Comparison of ENCODE assay signal across 21 mouse cellular contexts in the genomic region with DNA sequence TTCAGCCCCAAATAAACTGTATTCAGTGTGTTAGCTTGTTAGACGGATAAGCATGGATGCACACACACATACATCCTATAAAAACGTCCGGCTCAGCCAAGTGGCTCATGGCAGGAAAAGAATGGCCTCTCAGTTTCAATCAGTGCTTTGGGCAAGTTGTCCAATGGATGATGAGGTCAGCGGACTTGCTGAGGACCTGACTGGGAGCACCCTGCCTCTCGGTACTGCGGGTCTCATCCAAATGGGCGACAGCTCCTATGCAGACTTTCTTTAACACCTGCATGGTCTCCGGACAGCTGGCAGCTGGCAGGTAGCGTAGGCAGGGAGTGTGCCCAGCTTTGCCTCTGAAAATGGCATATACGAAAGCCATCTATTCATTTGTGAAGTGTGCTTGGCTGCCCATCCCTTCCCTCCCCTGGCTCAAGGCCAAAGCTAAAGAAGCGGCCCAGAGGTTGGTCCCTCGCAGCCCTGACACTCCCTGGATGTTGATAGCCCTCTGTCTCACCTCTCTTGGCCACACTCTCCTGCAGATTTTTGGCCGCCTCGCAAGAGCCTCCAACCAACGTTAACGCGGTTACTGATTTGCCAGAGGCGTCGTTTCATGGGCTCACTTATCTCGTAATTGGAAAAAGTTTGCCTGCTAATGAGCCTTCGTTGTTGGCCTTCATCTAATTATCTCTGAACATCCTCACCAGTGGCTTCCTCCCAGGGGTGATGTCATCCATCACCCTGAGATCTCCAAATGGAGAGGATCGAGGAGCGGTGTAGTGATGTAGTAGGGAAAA.
A peak's percentile ranks its signal among the peaks of the same experiment; 100 is the strongest.
DNase-seq lines count a peak whose midpoint lies in the region; ATAC-seq and TF ChIP-seq lines count a peak whose summit lies in the region.
"Had no signal": no experiment of that assay in that cellular context is flagged by ENCODE, and none has a peak within 500 bp of the region (broad histone marks: within the 10 kb centered on the region; RNA-seq: fewer than 3 reads in every experiment).

No protein-coding gene starts in this region.

- H3K4me1 ChIP-seq in forebrain, embryonic 13.5 days = peaks cover 71% of the 10 kb centered on the region
- peaks cover 9% of the 10 kb centered on the region; the same call in 1 of the 2 replicates for H3K4me1 ChIP-seq in forebrain, embryonic 11.5 days (replicated peaks; ENCODE audit: control insufficient read depth, insufficient read depth, low read length)
- H3K4me1 ChIP-seq in hindbrain, postnatal 0 days (ENCODE audit: insufficient read depth, low read length) = peaks cover 10% of the 10 kb centered on the region
- H3K4me1 ChIP-seq: intestine, embryonic 15.5 days; liver, embryonic 12.5 days had no signal

- ATAC-seq in forebrain, embryonic 13.5 days = peak; percentile 61
- no peak for ATAC-seq in forebrain, embryonic 11.5 days (replicated peaks; ENCODE audit: low FRiP score)
- no peak for ATAC-seq in hindbrain, postnatal 0 days
- ATAC-seq in erythroid progenitor cell, adult 5-6 weeks (replicated peaks; ENCODE audit: low FRiP score, poor library complexity, severe bottlenecking) = no peak
- ATAC-seq: intestine, embryonic 15.5 days; liver, embryonic 12.5 days had no signal

- DNase-seq in forebrain, embryonic 11.5 days (ENCODE audit: low spot score) = no peak
- peak; percentile 25 to 31 for DNase-seq in layer of hippocampus, postnatal 10 days (ENCODE audit: low spot score in 2 of 2)
- DNase-seq in layer of hippocampus, postnatal 25 days (ENCODE audit: extremely low spot score in 1 of 2, low spot score in 1 of 2) = no peak
- peak; percentile 12 for DNase-seq in right cerebral cortex, postnatal 4 days
- no peak for DNase-seq in right cerebral cortex, adult 2 months (ENCODE audit: low spot score in 2 of 2)
- DNase-seq in hindbrain, postnatal 0 days (ENCODE audit: low spot score) = peak; percentile 15
- DNase-seq: cerebellum, adult 9-11 months; embryo, embryonic 11 days; gastrocnemius, postnatal 14 days; lung, embryonic 14.5 days; lung, postnatal 4 days; thymus, postnatal 4 days had no signal

- peaks cover 8% of the 10 kb centered on the region; the same call in 1 of the 2 replicates for H3K9me3 ChIP-seq in forebrain, embryonic 13.5 days (replicated peaks)
- peaks cover 4% of the 10 kb centered on the region; the same call in 1 of the 2 replicates for H3K9me3 ChIP-seq in forebrain, embryonic 11.5 days (ENCODE audit: control insufficient read depth, low read length)
- H3K9me3 ChIP-seq in hindbrain, postnatal 0 days (ENCODE audit: low read length) = 0 out of 2 replicates have a peak, but pooled peaks cover 2% of the 10 kb centered on the region
- H3K9me3 ChIP-seq: intestine, embryonic 15.5 days had no signal

- 54% methylated on average over 23 of the region's 23 CpGs for whole genome bisulfite sequencing in forebrain, embryonic 13.5 days
- 84% methylated on average over 23 of the region's 23 CpGs for WGBS in forebrain, embryonic 11.5 days
- 49% methylated on average over 23 of the region's 23 CpGs for WGBS in hindbrain, postnatal 0 days

- no peak overlapping the region for H3K9ac ChIP-seq in forebrain, embryonic 13.5 days
- no peak overlapping the region for H3K9ac ChIP-seq in forebrain, embryonic 11.5 days (ENCODE audit: low read length)
- H3K9ac ChIP-seq in hindbrain, postnatal 0 days (replicated peaks; ENCODE audit: low read length) = no peak overlapping the region
- H3K9ac ChIP-seq: embryonic facial prominence, embryonic 15.5 days; intestine, embryonic 15.5 days; liver, embryonic 12.5 days; lung, embryonic 14.5 days; neural tube, embryonic 12.5 days had no signal

- H3K36me3 ChIP-seq in forebrain, embryonic 13.5 days (ENCODE audit: poor library complexity, severe bottlenecking) = no peaks in the 10 kb centered on the region
- no peaks in the 10 kb centered on the region for H3K36me3 ChIP-seq in forebrain, embryonic 11.5 days (ENCODE audit: control insufficient read depth, insufficient read depth, low read length)
- no peaks in the 10 kb centered on the region for H3K36me3 ChIP-seq in hindbrain, postnatal 0 days (ENCODE audit: insufficient read depth, low read length)
- H3K36me3 ChIP-seq: embryonic facial prominence, embryonic 15.5 days; heart, embryonic 10.5 days; intestine, embryonic 15.5 days; liver, embryonic 12.5 days; neural tube, embryonic 12.5 days had no signal

- H3K27me3 ChIP-seq in forebrain, embryonic 13.5 days = no peaks in the 10 kb centered on the region
- no peaks in the 10 kb centered on the region for H3K27me3 ChIP-seq in forebrain, embryonic 11.5 days (ENCODE audit: control insufficient read depth, insufficient read depth, low read length)
- no peaks in the 10 kb centered on the region for H3K27me3 ChIP-seq in hindbrain, postnatal 0 days (ENCODE audit: insufficient read depth, low read length)
- H3K27me3 ChIP-seq: embryonic facial prominence, embryonic 15.5 days; intestine, embryonic 15.5 days; liver, embryonic 12.5 days; neural tube, embryonic 12.5 days had no signal

- H3K4me2 ChIP-seq in forebrain, embryonic 13.5 days = no peak overlapping the region
- no peak overlapping the region for H3K4me2 ChIP-seq in forebrain, embryonic 11.5 days (ENCODE audit: low read depth, low read length, severe bottlenecking)
- H3K4me2 ChIP-seq in hindbrain, postnatal 0 days (ENCODE audit: low read depth, low read length) = no peak overlapping the region
- H3K4me2 ChIP-seq: embryonic facial prominence, embryonic 15.5 days; intestine, embryonic 15.5 days; liver, embryonic 12.5 days; lung, embryonic 14.5 days; neural tube, embryonic 12.5 days had no signal

- no peak overlapping the region for H3K4me3 ChIP-seq in forebrain, embryonic 13.5 days
- no peak overlapping the region for H3K4me3 ChIP-seq in forebrain, embryonic 11.5 days (ENCODE audit: low read depth, low read length)
- no peak overlapping the region for H3K4me3 ChIP-seq in hindbrain, postnatal 0 days (ENCODE audit: low read length)
- H3K4me3 ChIP-seq: embryonic facial prominence, embryonic 15.5 days; heart, embryonic 10.5 days; intestine, embryonic 15.5 days; layer of hippocampus, adult 2 months; left cerebral cortex, adult 2 months; liver, embryonic 12.5 days; neural tube, embryonic 12.5 days had no signal

- H3K27ac ChIP-seq in forebrain, embryonic 13.5 days = peak overlapping the region; percentile 28
- no peak overlapping the region for H3K27ac ChIP-seq in forebrain, embryonic 11.5 days (ENCODE audit: low read depth, low read length)
- no peak overlapping the region for H3K27ac ChIP-seq in hindbrain, postnatal 0 days
- H3K27ac ChIP-seq: embryonic facial prominence, embryonic 15.5 days; heart, embryonic 10.5 days; intestine, embryonic 15.5 days; layer of hippocampus, adult 2 months; left cerebral cortex, adult 2 months; liver, embryonic 12.5 days; neural tube, embryonic 12.5 days had no signal

- no peak for TF ChIP-seq CTCF in hindbrain, postnatal 0 days (IDR thresholded peaks at IDR 0.05; ENCODE audit: low read depth)

Comparison
In these comparisons a context has a peak if more than half of its experiments do, and no peak if none do; other contexts are left out.
1. DNase-seq: peak in layer of hippocampus, postnatal 10 days (2 of 2), right cerebral cortex, postnatal 4 days (single experiment) and hindbrain, postnatal 0 days (single experiment); none in forebrain, embryonic 11.5 days (single experiment), layer of hippocampus, postnatal 25 days (0 of 2) and right cerebral cortex, adult 2 months (0 of 2).